Mouse (Mus musculus) thymus, adult 18-20 months (tissue): ENCODE measurements around the gene Dab2.

ENCODE experiments used
- DNase-seq, 2 experiments: peaks; one replicate each; pipeline ENCODE4 v3.0.0; 2022; ENCODE audit warnings: mixed read lengths in 2 of 2

The Dab2 gene

GRCm38 (mm10) chr15:6398211-6398610 is 98.6 kb downstream of the Dab2 start:
- DNase-seq, result no peak

GRCm38 (mm10) chr15:6398881-6399280 is 99.3 kb downstream of the Dab2 start:
- DNase-seq, result no peak

- no peak for DNase-seq
These were observed 100.5 kb downstream of the Dab2 start for GRCm38 (mm10) chr15:6400115-6400514.

- DNase-seq, result no peak
These were observed 102.8 kb downstream of the Dab2 start for GRCm38 (mm10) chr15:6402433-6402832.

- no peak for DNase-seq
These were observed 104.6 kb downstream of the Dab2 start for GRCm38 (mm10) chr15:6404172-6404571.

- DNase-seq, result no peak
These were observed 107.2 kb downstream of the Dab2 start for GRCm38 (mm10) chr15:6406771-6407170.

- no peak for DNase-seq
These were observed 109.4 kb downstream of the Dab2 start for GRCm38 (mm10) chr15:6409031-6409430.

- no peak for DNase-seq
These were observed 110.6 kb downstream of the Dab2 start for GRCm38 (mm10) chr15:6410161-6410560.

- DNase-seq, result no peak
These were observed 111.7 kb downstream of the Dab2 start for GRCm38 (mm10) chr15:6411334-6411733.

- DNase-seq, result no peak
These were observed 115.7 kb downstream of the Dab2 start for GRCm38 (mm10) chr15:6415317-6415716.

GRCm38 (mm10) chr15:6431777-6432176 is 132.2 kb downstream of the Dab2 start:
- DNase-seq, result no peak

GRCm38 (mm10) chr15:6432411-6432810 is 132.8 kb downstream of the Dab2 start:
- DNase-seq, result no peak

- DNase-seq, result no peak
These were observed 135.7 kb downstream of the Dab2 start for GRCm38 (mm10) chr15:6435281-6435680.

- no peak for DNase-seq
These were observed 136.2 kb downstream of the Dab2 start for GRCm38 (mm10) chr15:6435773-6436172.

- DNase-seq, result no peak
These were observed 139.1 kb downstream of the Dab2 start for GRCm38 (mm10) chr15:6438685-6439084.

GRCm38 (mm10) chr15:6444452-6444851 is 144.9 kb downstream of the Dab2 start:
- no peak for DNase-seq

- no peak for DNase-seq
These were observed 145.5 kb downstream of the Dab2 start, which contains the start of gene C9 for GRCm38 (mm10) chr15:6445135-6445534. Gene C9 (plus strand): TSS chr15:6445327.

- DNase-seq, result no peak
These were observed 146.6 kb downstream of the Dab2 start for GRCm38 (mm10) chr15:6446181-6446580.

GRCm38 (mm10) chr15:6448892-6449291 is 149.3 kb downstream of the Dab2 start:
- DNase-seq, result no peak

- DNase-seq, result no peak
These were observed 154.9 kb downstream of the Dab2 start for GRCm38 (mm10) chr15:6454461-6454860.

GRCm38 (mm10) chr15:6461381-6461780 is 161.8 kb downstream of the Dab2 start:
- no peak for DNase-seq

- DNase-seq, result no peak
These were observed 163.9 kb downstream of the Dab2 start for GRCm38 (mm10) chr15:6463361-6463923.

GRCm38 (mm10) chr15:6466995-6467394 is 167.4 kb downstream of the Dab2 start:
- no peak for DNase-seq

GRCm38 (mm10) chr15:6468845-6469244 is 169.3 kb downstream of the Dab2 start:
- DNase-seq, result no peak

- no peak for DNase-seq
These were observed 169.8 kb downstream of the Dab2 start for GRCm38 (mm10) chr15:6469384-6469783.
